Mouse (Mus musculus) urinary bladder, postnatal 25 days (tissue): ENCODE measurements around the gene Lima1.
A peak's percentile ranks its signal among the peaks of the same experiment; 100 is the strongest.
"Not testable (repeated sequence)": the region's sequence is repeated elsewhere in the genome, so short reads cannot be mapped to it uniquely, and the experiment has no call there.

ENCODE experiments used
- DNase-seq: peaks from one replicate; pipeline ENCODE4 v3.0.0; 2022; ENCODE audit warnings: low spot score

Gene Lima1

DNA sequence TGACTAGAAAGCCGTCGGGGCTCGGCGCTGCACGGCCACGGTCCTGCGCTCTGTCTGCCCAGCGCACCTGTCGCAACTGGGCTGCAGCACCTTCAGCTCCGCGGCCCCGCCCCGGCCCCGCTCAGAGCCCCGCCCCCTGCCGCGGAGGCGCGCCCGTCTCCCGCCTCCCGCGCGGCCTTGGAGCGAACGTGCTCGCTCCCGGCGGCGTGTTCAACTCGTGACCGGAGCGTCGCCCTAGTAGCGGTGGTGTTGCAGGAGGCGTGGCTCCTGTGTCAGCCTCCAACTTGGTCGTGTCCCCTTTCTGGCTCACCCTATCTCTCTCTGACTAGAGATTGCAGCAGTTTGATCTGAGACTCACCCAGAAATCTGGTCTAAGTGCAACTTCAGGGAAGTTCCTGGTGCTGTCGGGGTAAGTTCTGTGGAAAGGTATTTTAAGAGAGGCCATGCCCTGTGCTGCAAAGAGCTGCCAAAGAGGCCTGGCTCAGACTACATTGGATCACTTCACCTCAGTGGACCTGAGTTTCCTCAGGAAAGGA, at the start of gene Lima1:
Lima1 (minus strand) TSS at position 123 of the 536 bp plus-strand sequence.
- DNase-seq: peak; percentile 83

DNA sequence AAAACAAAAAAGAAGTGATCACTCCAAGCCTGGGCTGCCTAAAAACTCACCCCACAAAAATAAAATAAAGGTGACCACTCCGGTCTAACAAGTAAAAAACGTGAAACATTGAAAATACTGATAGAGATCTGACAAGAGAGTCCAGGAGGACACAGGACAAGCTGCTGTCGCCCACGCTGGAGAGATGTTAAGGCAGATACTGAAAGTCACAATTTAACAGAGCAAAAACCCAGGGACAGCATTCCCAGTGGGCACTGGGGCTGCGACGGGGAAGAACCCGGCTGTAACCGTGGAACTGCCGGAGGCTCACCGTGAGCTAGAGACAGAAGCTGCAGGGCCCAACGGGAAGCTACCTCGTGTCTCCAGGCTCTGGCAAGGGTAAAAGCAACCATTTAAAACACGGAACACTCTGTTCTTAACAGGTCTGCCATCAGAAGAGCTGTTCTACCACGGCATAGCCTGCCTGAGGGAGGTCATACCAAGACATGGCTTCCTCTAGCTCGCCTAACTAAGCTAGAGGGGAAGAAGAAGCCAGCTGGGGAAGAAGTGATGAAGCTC, 44.4 kb upstream of the Lima1 start:
- no peak for DNase-seq

- DNase-seq: no peak
These were observed 42.0 kb upstream of the Lima1 start for GRCm38 (mm10) chr15:99917264-99917663.

- DNase-seq: no peak
These were observed 39.4 kb upstream of the Lima1 start for GRCm38 (mm10) chr15:99914613-99915012.

- DNase-seq: no peak
These were observed 36.5 kb upstream of the Lima1 start for GRCm38 (mm10) chr15:99911785-99912184.

GRCm38 (mm10) chr15:99909339-99909996, 34.2 kb upstream of the Lima1 start:
- DNase-seq: not testable (repeated sequence)

GRCm38 (mm10) chr15:99907514-99907913, 32.3 kb upstream of the Lima1 start:
- no peak for DNase-seq

DNA sequence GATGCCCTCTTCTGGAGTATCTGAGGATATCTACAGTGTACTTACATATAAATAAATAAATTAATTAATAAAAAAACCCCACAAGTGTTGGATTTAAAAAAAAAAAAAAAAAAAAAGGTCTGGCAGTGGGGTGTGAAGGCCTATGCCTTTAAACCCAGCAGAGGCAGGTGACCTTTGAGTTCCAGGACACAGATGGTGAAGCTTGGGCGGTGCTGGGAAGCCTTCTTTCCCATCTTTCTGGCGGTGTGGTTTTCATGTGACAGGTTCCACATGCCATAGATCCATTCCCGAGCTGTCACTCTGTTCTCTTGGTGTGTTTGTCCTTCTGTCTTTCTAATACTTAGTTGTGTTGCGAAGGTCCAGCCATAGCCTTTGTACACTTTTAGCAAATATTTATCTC, 31.8 kb upstream of the Lima1 start:
- no peak for DNase-seq

- no peak for DNase-seq
These were observed 29.6 kb upstream of the Lima1 start for GRCm38 (mm10) chr15:99904841-99905240.

GRCm38 (mm10) chr15:99904333-99904732, 29.1 kb upstream of the Lima1 start:
- DNase-seq: peak; percentile 54

- DNase-seq: no peak
These were observed 28.0 kb upstream of the Lima1 start for GRCm38 (mm10) chr15:99903227-99903626.

DNA sequence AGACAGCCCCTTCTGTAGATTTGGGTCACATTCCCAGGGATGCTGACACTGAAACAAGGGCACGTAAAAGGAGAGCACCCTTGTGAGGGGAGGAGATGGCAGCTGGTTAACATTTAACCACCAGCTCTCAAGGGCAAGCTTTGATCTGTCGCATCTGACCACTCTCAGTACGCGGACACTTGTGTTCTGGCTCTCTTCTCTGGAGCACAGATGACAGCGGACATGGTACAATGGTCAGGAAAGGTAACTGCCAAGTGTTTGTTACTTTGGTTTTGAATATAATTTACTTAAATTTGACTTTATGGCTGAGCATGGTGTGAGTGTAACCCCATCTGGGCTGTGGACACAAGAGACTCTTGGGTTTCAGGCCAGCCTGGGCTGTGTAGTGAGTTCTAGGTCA, 27.5 kb upstream of the Lima1 start:
- DNase-seq: no peak

GRCm38 (mm10) chr15:99896621-99897020, 21.4 kb upstream of the Lima1 start:
- no peak for DNase-seq

- DNase-seq: no peak
These were observed 16.1 kb upstream of the Lima1 start for GRCm38 (mm10) chr15:99891355-99891754.

GRCm38 (mm10) chr15:99890412-99891236, 15.4 kb upstream of the Lima1 start:
- DNase-seq: peak; percentile 32

GRCm38 (mm10) chr15:99889275-99889874, 14.1 kb upstream of the Lima1 start:
- no peak for DNase-seq

DNA sequence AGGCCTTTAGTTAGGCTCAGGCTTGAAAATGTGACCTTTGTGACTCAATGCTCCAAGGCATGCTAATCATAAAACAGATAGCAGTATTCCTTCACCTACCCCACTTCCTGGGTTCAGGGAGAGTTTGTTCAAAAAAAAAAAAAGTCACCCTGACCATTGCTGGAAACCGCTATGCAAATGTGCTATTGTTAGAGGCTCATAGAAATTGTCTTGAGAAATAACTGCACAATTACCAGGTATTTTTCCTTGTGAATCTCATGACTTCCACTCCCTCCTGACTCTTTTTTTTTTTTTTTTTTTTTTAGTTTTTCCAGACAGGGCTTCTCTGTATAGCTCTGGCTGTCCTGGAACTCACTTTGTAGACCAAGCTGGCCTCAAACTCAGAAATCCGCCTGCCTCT, 11.9 kb upstream of the Lima1 start:
- not testable (repeated sequence) for DNase-seq

GRCm38 (mm10) chr15:99884038-99884437, 8.8 kb upstream of the Lima1 start:
- no peak for DNase-seq

DNA sequence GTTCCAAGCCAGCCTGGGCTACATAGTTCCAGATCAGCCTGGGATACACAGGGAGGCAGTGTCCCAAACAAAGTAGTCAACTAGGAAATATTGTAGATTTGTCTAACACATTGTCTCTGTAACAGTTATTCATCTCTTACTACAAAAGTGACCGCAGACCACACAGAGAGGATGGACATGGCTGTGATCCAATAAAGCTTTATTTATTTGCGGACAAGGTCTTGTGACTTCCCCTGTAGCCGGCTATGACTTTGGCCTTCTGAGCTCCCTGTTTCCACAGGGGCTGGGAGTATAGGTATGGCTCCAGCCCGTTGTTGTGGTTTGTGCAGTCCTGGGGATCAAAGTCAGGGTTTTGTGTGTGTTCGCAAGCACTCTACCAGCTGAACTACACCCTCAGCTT, 3.3 kb upstream of the Lima1 start:
- no peak for DNase-seq

DNA sequence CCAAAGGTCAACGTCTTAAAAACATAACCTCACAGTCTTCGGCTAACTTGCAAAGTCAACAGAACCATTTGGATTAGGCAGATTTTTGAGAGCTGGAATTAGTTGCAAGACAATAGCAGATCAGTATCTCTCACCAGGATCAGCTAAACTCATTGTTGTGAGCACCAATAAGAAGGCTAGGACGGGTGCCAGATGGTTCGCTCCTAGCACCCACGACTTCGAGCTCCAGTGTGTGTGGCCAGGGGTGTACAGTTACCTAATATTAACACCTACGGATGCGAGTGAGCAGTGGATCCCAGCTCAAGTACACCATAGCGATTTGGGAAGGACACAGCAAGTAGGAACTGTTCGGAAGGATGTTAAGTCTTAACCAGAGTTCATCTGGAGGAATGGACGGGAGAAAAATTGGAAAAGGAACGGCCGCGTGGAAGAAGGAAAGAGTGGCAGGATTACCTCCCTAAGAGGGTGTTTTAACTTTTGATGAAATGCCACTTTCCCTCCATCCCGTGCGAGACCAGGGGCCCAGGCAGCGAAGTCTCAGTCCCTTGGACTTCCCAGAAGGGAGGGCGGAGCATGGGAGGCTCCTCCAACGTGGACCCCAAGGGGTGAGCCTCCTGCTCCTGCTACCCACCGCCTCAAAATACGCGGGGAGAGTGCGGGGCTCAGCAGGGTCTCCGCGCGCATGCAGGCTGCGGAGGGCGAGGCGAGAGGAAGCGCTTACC, 483 bp downstream of the Lima1 start:
- DNase-seq: no peak

DNA sequence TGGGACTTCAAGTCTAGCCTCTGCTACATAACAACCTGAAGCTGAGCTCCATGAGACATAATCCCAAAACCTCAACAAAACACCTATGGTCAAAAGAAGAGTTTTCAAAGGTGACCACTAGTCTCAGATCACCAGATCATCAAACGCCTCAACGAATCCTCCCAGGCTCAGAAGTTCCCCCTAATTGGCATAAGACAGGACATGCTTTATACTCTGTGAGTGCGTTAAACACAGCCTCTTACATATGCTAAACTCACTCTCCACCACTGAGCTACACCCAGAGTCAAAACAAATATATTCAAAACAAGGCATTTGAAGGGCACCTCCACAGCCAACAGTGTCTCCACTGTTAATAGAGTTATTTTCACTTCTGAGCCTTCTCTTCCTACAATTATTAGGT, 2.7 kb downstream of the Lima1 start:
- DNase-seq: no peak

DNA sequence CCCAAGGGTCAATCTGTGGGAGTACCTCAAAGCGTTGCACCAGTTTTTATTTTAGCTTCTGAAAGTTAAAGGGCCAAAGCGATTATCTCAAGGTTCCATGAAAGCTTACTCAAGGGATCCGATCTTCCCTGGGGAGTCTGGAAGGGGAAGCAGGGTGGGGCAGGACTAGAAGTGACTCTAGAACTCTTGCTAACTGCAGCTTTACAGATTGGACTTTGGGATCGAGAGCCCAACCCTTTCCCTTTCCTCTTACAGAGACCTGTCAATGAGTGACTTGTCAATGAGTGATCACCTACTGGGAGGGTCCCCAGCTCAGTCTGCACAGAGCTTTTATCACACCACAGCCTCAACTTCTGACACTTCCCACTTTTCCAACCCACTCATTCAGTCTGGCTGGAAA, 7.6 kb downstream of the Lima1 start:
- DNase-seq: no peak
